Mouse (Mus musculus) CH12.LX (cell line): ENCODE measurements around the gene Pla2g5. TPM values are rescaled to one million over a fixed set of nuclear protein-coding genes. Genes with fewer than 3 reads are reported as not detected.

Source experiments
- DNase-seq: peaks from one replicate; pipeline ENCODE4 v3.0.0-alpha.2; 2013; ENCODE audit errors: extremely low read depth
- H3K27ac ChIP-seq: 2 replicates; pipeline ENCODE4 v1.5.1; 2012; ENCODE audit warnings: low read depth, mild to moderate bottlenecking, control low read depth, moderate library complexity; ENCODE audit not compliant: insufficient read depth
- H3K27me3 ChIP-seq: replicated peaks from 2 replicates; pipeline ENCODE3; 2012; ENCODE audit warnings: inconsistent platforms
- H3K36me3 ChIP-seq, 2 experiments: replicated peaks in 1 of 2; 2 replicates each; pipeline versions ENCODE3 to v1.6.1; 2012; ENCODE audit warnings: inconsistent platforms in 1 of 2, low read length in 1 of 2, mild to moderate bottlenecking in 1 of 2, mixed read lengths in 1 of 2, moderate library complexity in 1 of 2; ENCODE audit not compliant: control insufficient read depth in 1 of 2, insufficient read depth in 1 of 2
- H3K4me1 ChIP-seq, 2 experiments: 2 replicates each; pipeline ENCODE4 v1.6.1; 2012; ENCODE audit warnings: inconsistent platforms in 1 of 2, moderate library complexity in 1 of 2; ENCODE audit not compliant: insufficient read depth in 2 of 2, control insufficient read depth in 1 of 2
- H3K4me2 ChIP-seq: 2 replicates; pipeline ENCODE4 v1.6.1; 2012; ENCODE audit warnings: low read depth, mild to moderate bottlenecking, control low read depth; ENCODE audit not compliant: poor library complexity, insufficient read depth, severe bottlenecking
- H3K4me3 ChIP-seq, 3 experiments: fragments of 150-350 bp in 1 of 3; sonication (generic) in 1 of 3; replicated peaks in 1 of 3; 2 replicates each; pipeline versions ENCODE3 to v1.5.1; 2011 to 2012; ENCODE audit warnings: low read depth in 2 of 3, low read length in 2 of 3, mild to moderate bottlenecking in 2 of 3, moderate library complexity in 2 of 3, control low read depth in 1 of 3, improper control_type of control experiment in 1 of 3, inconsistent platforms in 1 of 3, mixed read lengths in 1 of 3; ENCODE audit not compliant: poor library complexity in 1 of 3
- H3K79me2 ChIP-seq: replicated peaks from 2 replicates; pipeline ENCODE4 v1.6.1; 2012; ENCODE audit warnings: mild to moderate bottlenecking, moderate library complexity; ENCODE audit not compliant: control insufficient read depth, poor library complexity, insufficient read depth, severe bottlenecking; ENCODE audit errors: extremely low read depth
- H3K9ac ChIP-seq: 2 replicates; pipeline ENCODE4 v1.6.1; 2012; ENCODE audit warnings: low read depth, mild to moderate bottlenecking, control low read depth, moderate library complexity; ENCODE audit not compliant: insufficient read depth
- H3K9me3 ChIP-seq: replicated peaks from 2 replicates; pipeline ENCODE3; 2012; ENCODE audit warnings: low read length, inconsistent platforms, mixed read lengths
- CHD1 ChIP-seq: IDR thresholded peaks from 2 replicates; pipeline ENCODE4 v1.6.1; 2012; ENCODE audit warnings: low read depth, low read length, improper control_type of control experiment, inconsistent platforms
- CTCF ChIP-seq, 2 experiments: IDR thresholded peaks in 1 of 2; conservative IDR thresholded peaks in 1 of 2; 2 replicates each; pipeline ENCODE4 v1.5.1; 2011 to 2012; ENCODE audit warnings: low read depth in 2 of 2, low read length in 2 of 2, improper control_type of control experiment in 1 of 2, inconsistent platforms in 1 of 2, mild to moderate bottlenecking in 1 of 2, moderate library complexity in 1 of 2
- ELF1 ChIP-seq: IDR thresholded peaks from 2 replicates; pipeline ENCODE4 v1.6.1; 2014; ENCODE audit warnings: low read depth, mild to moderate bottlenecking, inconsistent platforms, low read length, improper control_type of control experiment
- EP300 ChIP-seq: IDR thresholded peaks from 2 replicates; pipeline ENCODE4 v1.6.1; 2011; ENCODE audit warnings: low read length, improper control_type of control experiment
- ETS1 ChIP-seq: conservative IDR thresholded peaks from 2 replicates; pipeline ENCODE4 v1.6.1; 2012; ENCODE audit warnings: low read depth, mild to moderate bottlenecking, inconsistent platforms, low read length, improper control_type of control experiment, moderate library complexity
- MXI1 ChIP-seq: IDR thresholded peaks from 2 replicates; pipeline ENCODE4 v1.6.1; 2011; ENCODE audit warnings: mild to moderate bottlenecking, low read depth, low read length, improper control_type of control experiment
- MYC ChIP-seq: IDR thresholded peaks from 2 replicates; pipeline ENCODE4 v1.6.1; 2011; ENCODE audit warnings: low read depth, mild to moderate bottlenecking, improper control_type of control experiment, low read length
- RCOR1 ChIP-seq: conservative IDR thresholded peaks from 2 replicates; pipeline ENCODE4 v1.6.1; 2012; ENCODE audit warnings: low read depth, mild to moderate bottlenecking, inconsistent platforms, low read length, improper control_type of control experiment
- UBTF ChIP-seq: IDR thresholded peaks from 2 replicates; pipeline ENCODE4 v1.6.1; 2012; ENCODE audit warnings: low read depth, mild to moderate bottlenecking, inconsistent platforms, low read length, improper control_type of control experiment, moderate library complexity
- ZKSCAN1 ChIP-seq: IDR thresholded peaks from 2 replicates; pipeline ENCODE4 v1.6.1; 2012; ENCODE audit warnings: low read depth, inconsistent platforms, low read length, improper control_type of control experiment, borderline replicate concordance
- dilution Hi-C: fragments of 300-500 bp; cut with MboI; formaldehyde crosslinking; loops from 2 replicates; pipeline ENCODE4 v1.14.3; 2020; ENCODE audit warnings: low sequenced_read_pairs; ENCODE audit not compliant: extremely low pct_unique_long_range_greater_than_20kb, extremely low pct_ligation_motif_present
- in situ Hi-C: fragments of 300-500 bp; cut with MboI; formaldehyde crosslinking; loops from 3 replicates; pipeline ENCODE4 v1.14.3; 2019; ENCODE audit warnings: low sequenced_read_pairs, low pct_ligation_motif_present, low pct_unique_long_range_greater_than_20kb, mixed read lengths
- polyA plus RNA-seq: library from polyadenylated mRNA; unstranded; fragments of >175 nt; gene quantifications from 2 replicates; pipeline ENCODE4 v1.2.1, GENCODE M21; 2012; ENCODE audit warnings: low read depth; ENCODE audit not compliant: insufficient read length
- total RNA-seq, 2 experiments: library from RNA; depleted of rRNA; stranded (reverse); fragments of 300-350 nt in 1 of 2; fragments of >200 nt in 1 of 2; gene quantifications; 2 replicates each; pipeline ENCODE4 v1.2.3; 2012 to 2014

Gene Pla2g5
- total and polyA plus RNA-seq, 3 experiments: 0.53 to 0.68 TPM; not detected in 1

GRCm38 (mm10) chr4:138865991-138866390 is 2.7 kb upstream of the Pla2g5 start:
- H3K27ac ChIP-seq: no peak overlapping the region
- H3K4me3 ChIP-seq: no peak overlapping the region
- no peaks in the 10 kb centered on the region for H3K79me2 ChIP-seq
- in situ Hi-C loops (no loop called here), dilution Hi-C loops (no loop called here)
- H3K4me2 ChIP-seq: peak overlapping the region; percentile 57
- H3K9me3 ChIP-seq: peaks cover 5% of the 10 kb centered on the region
- H3K36me3 ChIP-seq: no peaks in the 10 kb centered on the region
- no peak overlapping the region for H3K9ac ChIP-seq
- no peak for DNase-seq
- TF ChIP-seq MXI1: no peak
- TF ChIP-seq RCOR1: no peak
- TF ChIP-seq ZKSCAN1: peak; percentile 63
- no peak for TF ChIP-seq UBTF
- TF ChIP-seq ETS1: no peak
- H3K4me1 ChIP-seq: peaks cover 4 to 5% of the 10 kb centered on the region in 2 experiments; a peak in 3 of 4 replicates
- peaks cover 80% of the 10 kb centered on the region for H3K27me3 ChIP-seq

GRCm38 (mm10) chr4:138865092-138865491 is 1.8 kb upstream of the Pla2g5 start:
- Histone ChIP-seq H3K9ac (no peak overlapping the region), H3K9me3 (peaks cover 3% of the 10 kb centered on the region), H3K36me3 (no peaks in the 10 kb centered on the region), H3K79me2 (no peaks in the 10 kb centered on the region), H3K27ac (no peak overlapping the region), H3K27me3 (peaks cover 81% of the 10 kb centered on the region), H3K4me2 (no peak overlapping the region), H3K4me1 (peaks cover 4 to 5% of the 10 kb centered on the region in 2 experiments; a peak in 3 of 4 replicates), H3K4me3 (no peak overlapping the region)
- no peak for DNase-seq
- dilution Hi-C loops (no loop called here), in situ Hi-C loops (no loop called here)
- TF ChIP-seq CTCF (conservative IDR thresholded peaks at IDR 0.05 in 1 of 2, IDR thresholded peaks at IDR 0.05 in 1 of 2; ENCODE audit: low read depth in 2 of 2, low read length in 2 of 2) (no peak), ELF1 (no peak), MYC (no peak), EP300 (no peak)

GRCm38 (mm10) chr4:138859728-138860127 is 3.6 kb downstream of the Pla2g5 start:
- no peak overlapping the region for H3K4me3 ChIP-seq
- no peaks in the 10 kb centered on the region for H3K9me3 ChIP-seq
- H3K27me3 ChIP-seq: peaks cover 79% of the 10 kb centered on the region
- dilution Hi-C loops: no loop called here
- DNase-seq: peak; percentile 26
- no peaks in the 10 kb centered on the region for H3K4me1 ChIP-seq
- in situ Hi-C loops: loop anchor here (10.0 kb wide), 2 partner anchors 115 to 415 kb away; no protein-coding TSS in a partner anchor
- no peaks in the 10 kb centered on the region for H3K79me2 ChIP-seq
- no peaks in the 10 kb centered on the region for H3K36me3 ChIP-seq
- H3K27ac ChIP-seq: no peak overlapping the region
- H3K9ac ChIP-seq: no peak overlapping the region
- no peak overlapping the region for H3K4me2 ChIP-seq
- no peak for TF ChIP-seq CHD1
- peak in 1 of 2 experiments; percentile 24; a peak in 1 of 4 replicates for TF ChIP-seq CTCF (conservative IDR thresholded peaks at IDR 0.05 in 1 of 2, IDR thresholded peaks at IDR 0.05 in 1 of 2; ENCODE audit: low read depth in 2 of 2, low read length in 2 of 2)
